Mouse (Mus musculus) intestine, embryonic 16.5 days (tissue): ENCODE measurements at regions not wholly inside any gene's neighbourhood (a gene's known extent, or its start where the extent isn't known, plus 50 kb on each side); places are given as distances from the start of the nearest gene placed in this dataset.
"Not testable (repeated sequence)": the region's sequence is repeated elsewhere in the genome, so short reads cannot be mapped to it uniquely, and the experiment has no call there.

Experiments used
- ATAC-seq: fragments of 200-750 bp; cut with Nextera tagmentation; 2 replicates; pipeline ENCODE4 v1.8.0; 2017; ENCODE audit warnings: moderate TSS enrichment, moderate library complexity
- H3K27ac ChIP-seq: fragments of 300-500 bp; sonication (generic); 2 replicates; pipeline ENCODE4 v1.5.1; 2014; ENCODE audit warnings: mild to moderate bottlenecking, low read length
- H3K27me3 ChIP-seq: fragments of 300-500 bp; sonication (generic); replicated peaks from 2 replicates; pipeline ENCODE4 v1.6.1; 2014; ENCODE audit warnings: low read length, control low read depth, mixed read lengths; ENCODE audit not compliant: control insufficient read depth, insufficient read depth
- H3K36me3 ChIP-seq: fragments of 300-500 bp; sonication (generic); 2 replicates; pipeline ENCODE4 v1.6.1; 2014; ENCODE audit warnings: low read length, control low read depth; ENCODE audit not compliant: control insufficient read depth, insufficient read depth
- H3K4me1 ChIP-seq: fragments of 300-500 bp; sonication (generic); 2 replicates; pipeline ENCODE4 v1.6.1; 2014; ENCODE audit warnings: low read length, control low read depth, mixed read lengths; ENCODE audit not compliant: control insufficient read depth, insufficient read depth
- H3K4me2 ChIP-seq: fragments of 300-500 bp; sonication (generic); 2 replicates; pipeline ENCODE4 v1.6.1; 2014; ENCODE audit warnings: low read depth, low read length, control low read depth
- H3K4me3 ChIP-seq: fragments of 300-500 bp; sonication (generic); 2 replicates; pipeline ENCODE4 v1.5.1; 2014; ENCODE audit warnings: mild to moderate bottlenecking, low read length
- H3K9ac ChIP-seq: fragments of 300-500 bp; sonication (generic); 2 replicates; pipeline ENCODE4 v1.6.1; 2014; ENCODE audit warnings: low read depth, low read length
- H3K9me3 ChIP-seq: fragments of 300-500 bp; sonication (generic); 2 replicates; pipeline ENCODE4 v1.6.1; 2016; ENCODE audit warnings: low read length, control low read depth; ENCODE audit not compliant: control insufficient read depth
- WGBS: fragments of 180-500 bp; shearing (Covaris S2); extraction: QIAGEN DNeasy Blood & Tissue Kit; methylation state at CpG from one replicate; pipeline ENCODE4 v1.1.7; 2014; 5-methylcytosine and 5-hydroxymethylcytosine counted together

- H3K9me3 ChIP-seq, H3K36me3 ChIP-seq, H3K27ac ChIP-seq, H3K27me3 ChIP-seq, H3K4me3 ChIP-seq, H3K4me2 ChIP-seq, H3K4me1 ChIP-seq, H3K9ac ChIP-seq: not testable (repeated sequence)
- ATAC-seq, result peak; percentile 96
Observed at GRCm38 (mm10) chr8:5859650-5860049, 754.5 kb upstream of the Slc10a2 start.

DNA sequence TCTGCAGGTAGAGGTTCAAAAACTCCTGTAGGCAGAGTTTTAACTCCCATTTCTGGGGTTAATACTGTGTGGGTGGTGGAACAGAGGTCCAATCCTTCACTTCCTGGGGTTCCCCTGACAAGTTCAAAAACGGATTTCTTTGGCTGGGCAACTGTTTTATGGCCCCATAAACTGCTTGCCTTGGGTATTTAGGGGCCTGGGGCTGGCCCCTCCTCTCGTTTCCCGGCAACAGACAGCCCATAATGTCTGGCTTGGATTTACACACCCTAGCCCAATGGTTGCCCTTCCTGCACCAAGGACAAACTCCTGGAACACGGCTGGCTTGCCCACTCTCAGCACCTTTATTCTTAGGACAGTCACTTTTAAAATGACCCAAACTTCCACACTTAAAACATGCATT is 752.2 kb upstream of the Slc10a2 start:
- H3K27ac ChIP-seq, H3K27me3 ChIP-seq, H3K9ac ChIP-seq, H3K4me1 ChIP-seq, H3K4me3 ChIP-seq, H3K9me3 ChIP-seq, H3K4me2 ChIP-seq, ATAC-seq, H3K36me3 ChIP-seq: not testable (repeated sequence)
- WGBS, result 41% methylated on average over 4 of the region's 4 CpGs
